Mouse (Mus musculus): Measurements from ENCODE around the gene Cbfb. TPM values are rescaled to one million over a fixed set of nuclear protein-coding genes. Genes with fewer than 3 reads are reported as not detected.

The Cbfb gene
- 7.0 and 8.1 TPM in 2 replicates for polyA plus RNA-seq (2012; rRNA removed)

- WGBS = 1% methylated on average over 67 of the region's 86 CpGs
- no peak for DNase-seq (ENCODE audit: low read depth, low spot score)
These were observed at the start of gene Cbfb for GRCm38 (mm10) chr8:105170381-105171115. Gene Cbfb (plus strand): TSS chr8:105170674.

- DNase-seq (ENCODE audit: low read depth, low spot score) = no peak
- 85% methylated on average over 9 of the region's 9 CpGs for WGBS
These were observed 40.6 kb upstream of the Cbfb start for GRCm38 (mm10) chr8:105129864-105130263.

DNA sequence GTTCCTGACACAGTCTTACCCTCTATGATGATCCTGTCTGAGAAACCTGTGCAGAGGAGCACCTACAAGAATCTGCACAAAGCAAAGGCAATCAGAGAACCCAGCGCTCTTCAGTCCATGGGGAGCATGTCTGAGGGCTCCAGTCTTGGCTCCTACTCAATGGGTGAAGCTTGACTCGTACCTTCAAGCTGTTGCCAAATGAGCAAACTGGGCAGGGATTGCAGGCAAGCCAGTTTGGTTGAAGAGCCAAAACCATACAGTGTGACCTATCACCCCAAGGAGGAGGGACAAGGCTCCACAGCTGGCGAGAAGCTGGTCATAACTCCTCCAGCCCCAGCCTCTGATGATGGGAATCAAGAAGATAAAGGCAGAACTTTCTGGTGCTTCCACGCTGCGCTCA, 39.0 kb upstream of the Cbfb start, which contains the start of gene Ces4a:
Gene Ces4a (plus strand): TSS at position 292 of the 400 bp plus-strand sequence.
- 72% methylated on average over 5 of the region's 5 CpGs for WGBS
- no peak for DNase-seq (ENCODE audit: low read depth, low spot score)

GRCm38 (mm10) chr8:105138423-105138822, 32.1 kb upstream of the Cbfb start:
- WGBS = 6% methylated on average over 4 of the region's 4 CpGs
- DNase-seq (ENCODE audit: low read depth, low spot score) = peak; percentile 25

DNA sequence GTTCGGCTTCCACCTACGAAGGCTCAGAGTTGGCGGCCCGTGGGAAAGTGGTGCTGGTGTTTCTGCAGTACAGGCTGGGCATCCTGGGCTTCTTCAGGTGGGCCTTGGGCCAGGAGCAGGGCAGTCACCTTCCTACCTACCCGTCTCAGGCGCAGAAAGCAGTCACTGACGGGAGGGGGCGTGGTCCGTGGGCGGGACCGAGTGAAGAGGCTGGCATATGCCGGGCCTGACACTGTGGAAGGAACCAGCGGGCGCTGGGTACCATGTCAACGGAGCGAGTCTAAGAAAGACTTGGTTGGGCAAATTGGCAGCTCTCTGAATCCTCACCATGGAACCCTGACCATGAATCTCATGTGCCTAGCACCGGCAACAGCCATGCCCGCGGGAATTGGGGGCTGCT, 28.1 kb upstream of the Cbfb start:
- WGBS = 26% methylated on average over 19 of the region's 19 CpGs
- no peak for DNase-seq (ENCODE audit: low read depth, low spot score)

- no peak for DNase-seq (ENCODE audit: low read depth, low spot score)
- WGBS = 77% methylated on average over 4 of the region's 4 CpGs
These were observed 18.8 kb upstream of the Cbfb start for GRCm38 (mm10) chr8:105151654-105152053.

- WGBS = 4% methylated on average over 27 of the region's 27 CpGs
- DNase-seq (ENCODE audit: low read depth, low spot score) = no peak
These were observed 17.7 kb upstream of the Cbfb start for GRCm38 (mm10) chr8:105152623-105153398.

DNA sequence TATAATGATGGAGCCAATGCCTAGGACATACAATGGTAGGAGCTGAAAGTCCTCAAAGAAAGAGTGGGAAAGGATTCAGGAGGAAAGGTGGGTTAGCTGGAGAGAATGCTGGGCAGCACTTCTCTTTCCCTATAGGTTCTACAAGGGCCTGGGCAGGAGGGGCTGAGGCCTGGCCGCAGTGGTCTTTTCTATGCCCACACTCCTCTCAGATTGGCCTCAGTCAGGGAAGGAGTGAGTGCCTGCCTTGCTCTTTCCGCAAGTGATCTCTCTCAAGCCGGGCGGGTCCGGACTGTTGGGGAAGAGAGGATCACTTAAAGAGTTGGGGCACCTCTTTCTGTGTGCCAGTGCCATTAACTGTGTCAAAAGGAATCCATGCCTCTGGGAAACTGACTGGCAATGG, 16.2 kb upstream of the Cbfb start:
- 93% methylated on average over 5 of the region's 5 CpGs for WGBS
- DNase-seq (ENCODE audit: low read depth, low spot score) = no peak

DNA sequence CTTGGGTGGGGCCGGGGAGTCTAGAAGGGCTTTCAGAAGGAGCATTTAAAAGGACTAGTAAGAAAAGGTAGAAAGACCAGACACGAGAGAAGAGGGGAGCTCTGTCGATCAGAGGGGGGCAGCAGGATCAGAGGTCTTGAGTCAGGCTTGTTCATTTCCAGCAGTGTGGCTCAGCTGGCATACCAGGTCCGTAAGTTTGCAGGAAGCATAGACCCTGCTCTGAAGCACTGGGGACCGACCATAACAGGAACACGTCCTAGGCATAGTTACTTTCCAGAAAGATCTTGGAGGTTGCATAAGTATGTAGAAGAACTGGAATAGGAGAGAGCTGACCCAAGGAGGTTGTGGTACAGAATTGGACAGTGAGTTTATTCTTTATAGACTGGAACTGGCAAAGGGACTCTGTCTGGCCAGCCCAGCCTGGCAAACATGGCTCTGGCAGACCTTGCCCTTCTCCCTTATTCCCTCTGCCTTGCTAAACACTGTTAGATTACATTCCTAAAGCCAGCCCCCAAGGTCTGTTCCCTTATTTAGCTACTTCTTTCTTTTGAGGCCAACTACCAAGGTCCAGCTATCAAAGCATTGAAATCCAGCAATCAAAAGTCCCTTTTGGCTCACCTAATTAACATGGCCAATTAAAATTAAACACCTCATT, 15.3 kb upstream of the Cbfb start:
- WGBS = 81% methylated on average over 6 of the region's 6 CpGs
- DNase-seq (ENCODE audit: low read depth, low spot score) = no peak

DNA sequence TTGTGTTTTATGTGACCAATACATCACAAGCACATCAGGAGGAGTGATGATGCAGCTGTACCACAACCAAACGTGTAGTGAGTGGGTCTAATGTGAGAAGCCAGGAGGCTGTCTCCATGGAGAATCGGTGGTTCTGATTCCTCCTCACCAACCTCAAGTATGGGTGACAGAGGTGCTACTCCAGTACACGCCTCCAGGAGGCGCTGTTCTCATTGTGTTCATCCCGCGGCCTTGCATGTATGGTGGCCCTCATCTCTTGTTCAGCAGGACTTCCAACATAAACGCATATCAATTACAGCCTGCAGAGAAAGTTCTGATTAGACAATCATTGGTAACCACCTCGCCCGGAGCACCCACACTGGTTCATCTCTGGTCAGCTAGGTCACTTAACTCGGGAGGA, 12.9 kb upstream of the Cbfb start:
- WGBS = 44% methylated on average over 10 of the region's 10 CpGs
- no peak for DNase-seq (ENCODE audit: low read depth, low spot score)

- no peak for DNase-seq (ENCODE audit: low read depth, low spot score)
- WGBS = 69% methylated on average over 3 of the region's 3 CpGs
These were observed 12.4 kb upstream of the Cbfb start for GRCm38 (mm10) chr8:105158084-105158483.

- no peak for DNase-seq (ENCODE audit: low read depth, low spot score)
- WGBS = 46% methylated on average over 3 of the region's 3 CpGs
These were observed 9.3 kb upstream of the Cbfb start for GRCm38 (mm10) chr8:105161121-105161652.

DNA sequence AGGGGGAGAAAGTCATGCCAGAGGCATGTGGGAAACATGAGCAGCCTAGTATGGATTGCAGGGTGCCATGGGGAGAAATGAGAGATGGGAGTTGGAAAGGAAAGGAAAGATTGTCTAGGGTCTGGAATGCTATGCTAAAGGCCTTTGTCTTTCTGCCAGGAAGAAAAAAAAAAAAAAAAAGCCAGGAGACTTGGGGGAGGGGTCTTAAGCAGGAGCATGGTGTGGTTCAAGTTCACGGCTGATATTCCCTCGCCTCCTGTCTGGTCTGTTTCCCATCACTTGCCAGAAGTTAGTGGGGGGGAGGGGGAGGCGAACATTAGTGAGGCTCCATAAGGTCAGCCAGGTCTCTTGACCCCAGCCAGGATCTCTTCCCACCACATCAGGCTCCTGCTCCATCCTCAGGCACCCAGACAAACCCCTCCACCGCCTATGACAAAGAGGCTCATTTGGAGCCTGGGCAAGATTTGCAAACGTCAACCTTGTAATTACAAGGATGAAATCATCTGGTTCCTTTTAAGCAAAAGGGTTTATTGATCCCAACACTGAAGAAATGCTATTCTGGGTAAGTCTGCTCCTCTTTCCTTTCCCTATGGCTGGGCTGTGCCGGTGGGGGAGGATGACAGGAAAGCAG, 6.1 kb upstream of the Cbfb start:
- no peak for DNase-seq (ENCODE audit: low read depth, low spot score)
- 49% methylated on average over 6 of the region's 6 CpGs for WGBS

DNA sequence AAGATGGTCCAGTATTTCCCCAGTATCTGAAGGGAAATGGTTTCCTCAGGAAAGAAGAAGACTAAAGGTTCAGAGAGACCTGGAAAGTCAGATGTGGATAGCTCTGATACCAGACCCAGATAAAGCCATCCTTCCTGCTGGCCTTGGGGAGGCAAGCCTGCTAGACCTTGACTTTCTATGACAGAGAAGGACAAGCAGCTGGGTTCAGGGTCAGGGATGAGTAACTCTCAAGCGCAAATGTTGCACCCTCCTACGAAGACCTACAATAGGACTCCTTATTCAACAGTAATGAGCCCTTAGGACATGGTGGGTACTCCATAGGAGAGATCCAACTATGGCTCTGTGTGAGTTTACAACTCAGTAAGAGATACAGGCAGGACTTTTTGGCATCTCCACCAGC, 5.3 kb upstream of the Cbfb start:
- no peak for DNase-seq (ENCODE audit: low read depth, low spot score)
- WGBS = 76% methylated on average over 2 of the region's 2 CpGs

- no peak for DNase-seq (ENCODE audit: low read depth, low spot score)
- 89% methylated on average over 2 of the region's 2 CpGs for WGBS
These were observed 3.4 kb upstream of the Cbfb start for GRCm38 (mm10) chr8:105167116-105167515.

- 42% methylated on average over 3 of the region's 3 CpGs for WGBS
- no peak for DNase-seq (ENCODE audit: low read depth, low spot score)
These were observed 892 bp upstream of the Cbfb start for GRCm38 (mm10) chr8:105169582-105169981.

DNA sequence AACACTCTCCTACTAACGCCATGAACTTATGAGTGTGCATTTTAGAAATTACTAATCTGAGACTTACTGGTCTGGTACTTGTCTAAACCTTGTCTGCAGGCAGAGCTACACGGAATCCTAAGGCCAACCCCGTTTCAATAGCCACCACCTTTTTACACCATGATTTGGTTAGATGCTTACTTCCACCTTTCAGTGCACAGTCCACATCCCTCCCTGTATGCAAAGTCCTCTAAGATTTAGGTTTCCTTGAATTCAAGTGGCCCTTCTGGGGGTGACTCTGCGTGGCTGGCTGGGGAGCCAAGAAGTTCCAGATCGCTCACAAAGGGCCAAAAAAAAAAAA, 463 bp upstream of the Cbfb start:
- WGBS = under 1% methylated on average over 5 of the region's 5 CpGs
- no peak for DNase-seq (ENCODE audit: low read depth, low spot score)

DNA sequence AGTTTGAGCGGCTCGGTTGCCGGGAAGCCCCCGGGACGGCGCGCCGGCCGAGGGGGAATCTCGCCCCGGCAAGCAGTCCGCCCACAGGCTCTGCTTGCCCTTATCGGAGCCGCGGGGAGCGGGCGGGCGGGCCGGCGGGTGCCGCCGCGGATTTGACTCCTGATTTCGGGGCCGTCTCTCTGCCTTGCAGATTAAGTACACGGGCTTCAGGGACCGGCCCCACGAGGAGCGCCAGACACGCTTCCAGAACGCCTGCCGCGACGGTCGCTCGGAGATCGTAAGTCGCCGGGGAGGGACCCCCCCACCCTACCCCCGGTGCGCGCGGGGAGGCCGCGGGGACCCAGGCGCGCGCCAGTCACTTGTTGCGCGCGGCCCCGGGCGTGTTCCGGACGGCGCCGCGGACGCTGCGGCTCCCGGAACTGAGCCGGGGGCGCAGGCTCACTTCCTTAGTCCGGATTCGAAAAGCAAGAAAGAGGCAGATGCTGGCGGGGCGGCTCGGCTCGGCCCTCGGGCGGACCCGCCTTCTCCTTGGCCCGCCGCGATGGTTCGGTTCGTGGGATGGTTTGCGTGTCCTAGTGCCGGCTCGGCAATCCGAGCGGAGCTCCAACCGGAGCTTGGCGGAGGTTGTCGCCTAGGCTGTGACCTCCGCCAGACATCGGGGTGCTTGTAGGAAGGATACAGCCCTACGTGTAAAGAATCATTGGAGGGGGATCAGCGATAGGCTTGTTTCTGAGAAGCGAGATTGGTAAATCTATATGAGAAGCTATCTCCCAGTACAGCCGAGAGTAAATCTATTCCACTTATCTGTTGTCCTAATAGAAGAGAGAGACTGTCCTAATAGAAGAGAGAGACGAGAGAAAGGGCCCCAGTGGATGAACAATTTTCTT, 885 bp downstream of the Cbfb start:
- under 1% methylated on average over 91 of the region's 92 CpGs for WGBS
- no peak for DNase-seq (ENCODE audit: low read depth, low spot score)

DNA sequence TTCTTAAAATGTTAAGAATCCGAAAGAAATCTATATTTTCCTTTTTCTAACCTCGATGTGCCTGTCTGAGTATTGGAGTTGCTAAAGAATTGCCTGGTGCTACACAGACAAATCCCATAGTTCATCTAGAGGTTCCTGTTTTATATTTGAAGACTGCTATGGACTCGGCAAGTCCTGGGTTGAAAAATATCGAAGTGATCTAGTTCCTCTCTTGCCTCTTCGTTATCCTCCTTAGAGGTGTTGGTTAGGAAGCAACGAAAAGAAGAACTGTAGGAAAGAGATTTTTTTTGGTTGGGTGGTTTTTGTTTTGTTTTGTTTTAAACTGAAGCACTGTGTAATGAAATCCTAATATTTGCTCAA, 1.5 kb downstream of the Cbfb start:
- WGBS = 9% methylated on average over 6 of the region's 6 CpGs
- DNase-seq (ENCODE audit: low read depth, low spot score) = no peak

Data from large intestine, adult 2 months (tissue).